10 mouse cellular contexts compared by ENCODE assay signal in the genomic region with DNA sequence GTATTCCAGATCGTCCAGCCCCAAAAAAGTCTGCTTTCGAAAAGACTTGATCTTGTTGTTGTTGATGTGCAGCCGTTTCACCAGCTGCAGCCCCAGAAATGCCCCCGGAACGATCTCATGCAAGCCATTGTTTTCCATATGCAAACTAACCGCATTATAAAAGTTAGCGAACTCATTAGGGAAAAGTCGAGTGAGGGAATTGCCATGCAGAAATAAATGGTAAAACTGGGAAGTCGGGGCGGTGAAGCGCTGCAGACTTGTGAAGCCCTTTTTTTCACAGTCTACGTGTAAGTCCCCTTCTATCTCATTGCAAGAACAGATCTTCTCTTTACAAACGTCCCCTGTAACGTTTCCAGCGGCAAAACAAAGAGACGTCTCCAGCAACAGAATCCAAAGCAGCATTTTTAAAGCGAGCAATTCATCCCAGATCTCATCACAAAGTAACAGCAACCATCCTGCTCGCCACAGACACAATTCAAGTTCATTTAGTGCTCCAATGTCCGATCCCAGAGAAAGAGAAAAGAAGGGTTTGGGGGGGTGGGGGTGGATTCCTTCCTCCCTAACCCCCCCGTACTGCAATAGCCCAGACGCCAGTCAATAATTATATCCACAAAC. TPM values are rescaled to one million over a fixed set of nuclear protein-coding genes. Genes with fewer than 3 reads are reported as not detected.
DNase-seq lines count a peak whose midpoint lies in the region; ATAC-seq and TF ChIP-seq lines count a peak whose summit lies in the region.
"Had no signal": no experiment of that assay in that cellular context is flagged by ENCODE, and none has a peak within 500 bp of the region (broad histone marks: within the 10 kb centered on the region; RNA-seq: fewer than 3 reads in every experiment).

No protein-coding gene starts in this region.

- no peak overlapping the region for H3K27ac ChIP-seq in heart, embryonic 12.5 days (ENCODE audit: poor library complexity, severe bottlenecking)
- H3K27ac ChIP-seq in forebrain, postnatal 0 days (ENCODE audit: low read depth, low read length): peak overlapping the region; percentile 89
- H3K27ac ChIP-seq in limb, embryonic 15.5 days: no peak overlapping the region

- no peak for ATAC-seq in heart, embryonic 12.5 days (ENCODE audit: insufficient number of reproducible peaks, low FRiP score)
- ATAC-seq in forebrain, postnatal 0 days: no peak
- no peak for ATAC-seq in limb, embryonic 15.5 days (ENCODE audit: insufficient number of reproducible peaks, low FRiP score, low TSS enrichment, low read depth)

- no peaks in the 10 kb centered on the region for H3K36me3 ChIP-seq in heart, embryonic 12.5 days
- no peaks in the 10 kb centered on the region for H3K36me3 ChIP-seq in forebrain, postnatal 0 days (ENCODE audit: insufficient read depth)
- H3K36me3 ChIP-seq in limb, embryonic 15.5 days: no peaks in the 10 kb centered on the region

- H3K9ac ChIP-seq in heart, embryonic 12.5 days: no peak overlapping the region
- peak overlapping the region; percentile 83 for H3K9ac ChIP-seq in forebrain, postnatal 0 days
- no peak overlapping the region for H3K9ac ChIP-seq in limb, embryonic 15.5 days

- H3K4me3 ChIP-seq in heart, embryonic 12.5 days: peak overlapping the region; percentile 47
- H3K4me3 ChIP-seq in forebrain, postnatal 0 days (ENCODE audit: low read depth, low read length): peak overlapping the region; percentile 68
- H3K4me3 ChIP-seq in limb, embryonic 15.5 days: peak overlapping the region; percentile 39
- H3K4me3 ChIP-seq: megakaryocyte, embryonic 14.5 days had no signal

- no peak for TF ChIP-seq POLR2A in brain, embryonic 14.5 days (IDR thresholded peaks at IDR 0.05; ENCODE audit: borderline replicate concordance, extremely low read depth, insufficient read depth, insufficient read length, poor library complexity, severe bottlenecking)

- 3% methylated on average over 21 of the region's 21 CpGs for WGBS in heart, embryonic 12.5 days
- under 1% methylated on average over 21 of the region's 21 CpGs for WGBS in forebrain, postnatal 0 days
- 3% methylated on average over 21 of the region's 21 CpGs for WGBS in limb, embryonic 15.5 days

- H3K4me1 ChIP-seq in heart, embryonic 12.5 days (replicated peaks): peaks cover 30% of the 10 kb centered on the region
- no peaks in the 10 kb centered on the region for H3K4me1 ChIP-seq in forebrain, postnatal 0 days (ENCODE audit: insufficient read depth)
- peaks cover 33% of the 10 kb centered on the region for H3K4me1 ChIP-seq in limb, embryonic 15.5 days

- peaks cover 41% of the 10 kb centered on the region for H3K27me3 ChIP-seq in heart, embryonic 12.5 days (replicated peaks)
- H3K27me3 ChIP-seq in forebrain, postnatal 0 days (ENCODE audit: insufficient read depth, low read length): no peaks in the 10 kb centered on the region
- peaks cover 48% of the 10 kb centered on the region for H3K27me3 ChIP-seq in limb, embryonic 15.5 days

- no peak for TF ChIP-seq CTCF in brain, embryonic 14.5 days (IDR thresholded peaks at IDR 0.05; ENCODE audit: borderline replicate concordance, extremely low read depth, insufficient read depth, insufficient read length)
- no peak for TF ChIP-seq CTCF in forebrain, postnatal 0 days (IDR thresholded peaks at IDR 0.05; ENCODE audit: low read depth)

- H3K9me3 ChIP-seq in heart, embryonic 12.5 days (replicated peaks): no peaks in the 10 kb centered on the region
- no peaks in the 10 kb centered on the region for H3K9me3 ChIP-seq in forebrain, postnatal 0 days (ENCODE audit: low read length)
- no peaks in the 10 kb centered on the region for H3K9me3 ChIP-seq in limb, embryonic 15.5 days

- DNase-seq in heart, adult 18-20 months: no peak
- DNase-seq in brain, embryonic 14.5 days (ENCODE audit: low read depth): peak; percentile 71
- DNase-seq in forebrain, postnatal 0 days: peak; percentile 61
- DNase-seq in thymus, postnatal 25 days: no peak
- no peak for DNase-seq in spleen, postnatal 36 days (ENCODE audit: low spot score in 2 of 2)
- no peak for DNase-seq in adrenal gland, postnatal 4 days (ENCODE audit: low spot score in 2 of 2)

- peak overlapping the region; percentile 77 for H3K4me2 ChIP-seq in heart, embryonic 12.5 days
- peak overlapping the region; percentile 80 for H3K4me2 ChIP-seq in forebrain, postnatal 0 days (ENCODE audit: low read depth)
- H3K4me2 ChIP-seq in limb, embryonic 15.5 days: peak overlapping the region; percentile 55

RNA-seq across cellular contexts. Expression of a gene that starts 1.0 kb away (rescaled TPM):
- 0.13 and 0.15 TPM in 2 replicates for polyA plus RNA-seq in heart, embryonic 12.5 days (2016; fragmentation: Nextera tagmentation; extraction: Ambion mirVana)
- total RNA-seq in heart, adult 18-20 months (2021): not detected
- polyA plus RNA-seq in brain, embryonic 14.5 days (2012; rRNA removed): 17.2 and 24.4 TPM in 2 replicates
- total RNA-seq in forebrain, postnatal 0 days (2014; rRNA removed): 25.3 and 29.8 TPM in 2 replicates
- 16.7 and 21.4 TPM in 2 replicates for polyA plus RNA-seq in forebrain, postnatal 0 days (2015; fragmentation: Nextera tagmentation; extraction: Ambion mirVana)
- 3.4 and 3.7 TPM in 2 replicates for polyA plus RNA-seq in limb, embryonic 15.5 days (2015; fragmentation: Nextera tagmentation; extraction: Ambion mirVana)
- total RNA-seq in adrenal gland, postnatal 4 days (2021): 1 to 10 TPM; 3.4 to 3.5 TPM
- total RNA-seq: common myeloid progenitor, adult 5-6 weeks had no signal

Comparison
In these comparisons a context has a peak if more than half of its experiments do, and no peak if none do; other contexts are left out.
1. DNase-seq: peak in brain, embryonic 14.5 days (single experiment) and forebrain, postnatal 0 days (single experiment); none in heart, adult 18-20 months (0 of 2), thymus, postnatal 25 days (single experiment), spleen, postnatal 36 days (0 of 2) and adrenal gland, postnatal 4 days (0 of 2).
2. Peak in every context shown above with its lines, with median percentiles within 50 percentile points of each other: H3K4me2 ChIP-seq and H3K4me3 ChIP-seq.